16 mouse cellular contexts compared by ENCODE assay signal in the genomic region with DNA sequence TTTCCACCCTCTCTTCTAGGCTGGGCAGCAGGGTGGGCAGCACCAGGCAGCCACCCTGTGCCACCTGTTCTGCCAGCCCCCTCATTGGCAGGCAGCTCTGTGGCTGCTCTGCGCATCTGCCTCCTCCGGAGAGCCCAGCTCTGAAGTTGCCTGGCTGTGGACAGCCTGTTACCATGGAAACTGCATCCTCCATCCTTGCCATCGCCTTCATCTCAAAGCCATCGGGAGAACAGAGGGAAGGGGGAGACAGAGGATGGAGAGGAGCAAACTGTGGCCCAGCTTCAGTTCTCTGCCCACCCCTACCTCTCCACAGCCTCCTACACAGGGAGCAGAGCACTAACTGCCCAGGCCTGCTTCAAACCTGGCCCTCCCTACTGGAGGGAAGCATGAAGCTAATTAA. TPM values are rescaled to one million over a fixed set of nuclear protein-coding genes. Genes with fewer than 3 reads are reported as not detected.
A peak's percentile ranks its signal among the peaks of the same experiment; 100 is the strongest.
DNase-seq lines count a peak whose midpoint lies in the region; ATAC-seq and TF ChIP-seq lines count a peak whose summit lies in the region.
"Had no signal": no experiment of that assay in that cellular context is flagged by ENCODE, and none has a peak within 500 bp of the region (broad histone marks: within the 10 kb centered on the region; RNA-seq: fewer than 3 reads in every experiment).

No protein-coding gene starts in this region.

- no peak for TF ChIP-seq CTCF in left cerebral cortex, adult 2 months (IDR thresholded peaks at IDR 0.05)

- intact Hi-C loops in left cerebral cortex, adult 2 months (cut with DNase I) = no loop called here

- ATAC-seq in forebrain, embryonic 14.5 days = peak; percentile 93
- peak; percentile 84 for ATAC-seq in neural tube, embryonic 14.5 days (ENCODE audit: low read depth)
- ATAC-seq in intestine, embryonic 15.5 days = no peak

- H3K27ac ChIP-seq in forebrain, embryonic 14.5 days (ENCODE audit: low read depth, low read length) = peak overlapping the region; percentile 82
- H3K27ac ChIP-seq in hindbrain, embryonic 10.5 days = peak overlapping the region; percentile 62; the same call in 1 of the 2 replicates
- H3K27ac ChIP-seq in left cerebral cortex, adult 2 months = peak overlapping the region; percentile 97
- peak overlapping the region; percentile 68 for H3K27ac ChIP-seq in neural tube, embryonic 14.5 days (ENCODE audit: low read depth, low read length)
- no peak overlapping the region for H3K27ac ChIP-seq in intestine, embryonic 15.5 days
- H3K27ac ChIP-seq: heart, embryonic 15.5 days had no signal

- H3K36me3 ChIP-seq in forebrain, embryonic 14.5 days (ENCODE audit: control insufficient read depth, insufficient read depth, low read length) = peaks cover 26% of the 10 kb centered on the region
- H3K36me3 ChIP-seq in hindbrain, embryonic 10.5 days = peaks cover 45% of the 10 kb centered on the region
- peaks cover 14% of the 10 kb centered on the region for H3K36me3 ChIP-seq in neural tube, embryonic 14.5 days (ENCODE audit: control insufficient read depth, insufficient read depth, low read length)
- peaks cover 5% of the 10 kb centered on the region; the same call in 1 of the 2 replicates for H3K36me3 ChIP-seq in intestine, embryonic 15.5 days

- H3K9ac ChIP-seq in forebrain, embryonic 14.5 days (ENCODE audit: low read length) = no peak overlapping the region; the same call in 1 of the 2 replicates
- 0 out of 2 replicates have a peak overlapping the region, but pooled peaks have one; percentile 4 for H3K9ac ChIP-seq in neural tube, embryonic 14.5 days (replicated peaks; ENCODE audit: low read depth, low read length)
- H3K9ac ChIP-seq in intestine, embryonic 15.5 days = no peak overlapping the region
- H3K9ac ChIP-seq: heart, embryonic 15.5 days had no signal

- no peaks in the 10 kb centered on the region for H3K9me3 ChIP-seq in forebrain, embryonic 14.5 days (replicated peaks; ENCODE audit: control insufficient read depth, low read length)
- H3K9me3 ChIP-seq in hindbrain, embryonic 10.5 days = no peaks in the 10 kb centered on the region
- H3K9me3 ChIP-seq in neural tube, embryonic 14.5 days (ENCODE audit: control insufficient read depth, low read length) = no peaks in the 10 kb centered on the region
- H3K9me3 ChIP-seq in intestine, embryonic 15.5 days = no peaks in the 10 kb centered on the region
- H3K9me3 ChIP-seq: heart, embryonic 15.5 days; megakaryocyte, embryonic 14.5 days had no signal

- H3K4me1 ChIP-seq in forebrain, embryonic 14.5 days (ENCODE audit: control insufficient read depth, insufficient read depth, low read length) = peaks cover 12% of the 10 kb centered on the region; the same call in 1 of the 2 replicates
- H3K4me1 ChIP-seq in hindbrain, embryonic 10.5 days (replicated peaks) = peaks cover 37% of the 10 kb centered on the region
- peaks cover 12% of the 10 kb centered on the region for H3K4me1 ChIP-seq in neural tube, embryonic 14.5 days (ENCODE audit: control insufficient read depth, insufficient read depth, low read length)
- H3K4me1 ChIP-seq in intestine, embryonic 15.5 days (replicated peaks) = no peaks in the 10 kb centered on the region
- H3K4me1 ChIP-seq: megakaryocyte, embryonic 14.5 days had no signal

- 23% methylated on average over 4 of the region's 4 CpGs for WGBS in forebrain, embryonic 14.5 days
- 67% methylated on average over 4 of the region's 4 CpGs for WGBS in hindbrain, embryonic 10.5 days
- WGBS in neural tube, embryonic 14.5 days = 22% methylated on average over 4 of the region's 4 CpGs
- 80% methylated on average over 4 of the region's 4 CpGs for WGBS in intestine, embryonic 15.5 days

- H3K27me3 ChIP-seq in forebrain, embryonic 14.5 days (replicated peaks; ENCODE audit: control insufficient read depth, insufficient read depth, low read length) = no peaks in the 10 kb centered on the region
- no peaks in the 10 kb centered on the region for H3K27me3 ChIP-seq in hindbrain, embryonic 10.5 days (ENCODE audit: insufficient read depth, poor library complexity, severe bottlenecking)
- no peaks in the 10 kb centered on the region for H3K27me3 ChIP-seq in neural tube, embryonic 14.5 days (ENCODE audit: control insufficient read depth, insufficient read depth, low read length)
- no peaks in the 10 kb centered on the region for H3K27me3 ChIP-seq in intestine, embryonic 15.5 days (replicated peaks)
- H3K27me3 ChIP-seq: heart, embryonic 15.5 days; megakaryocyte, embryonic 14.5 days had no signal

- no peak overlapping the region for H3K4me3 ChIP-seq in forebrain, embryonic 14.5 days (ENCODE audit: low read depth, low read length)
- no peak overlapping the region for H3K4me3 ChIP-seq in hindbrain, embryonic 10.5 days
- no peak overlapping the region for H3K4me3 ChIP-seq in left cerebral cortex, adult 2 months
- no peak overlapping the region for H3K4me3 ChIP-seq in neural tube, embryonic 14.5 days (ENCODE audit: low read depth, low read length)
- H3K4me3 ChIP-seq in intestine, embryonic 15.5 days (replicated peaks) = no peak overlapping the region
- H3K4me3 ChIP-seq: heart, embryonic 15.5 days; megakaryocyte, embryonic 14.5 days had no signal

- peak; percentile 83 for DNase-seq in forebrain, embryonic 14.5 days (ENCODE audit: low spot score)
- DNase-seq in hindbrain, embryonic 10.5 days (ENCODE audit: low spot score) = no peak
- peak; percentile 72 to 78 for DNase-seq in left cerebral cortex, adult 2 months (ENCODE audit: extremely low spot score in 1 of 2, low spot score in 2 of 2)
- DNase-seq in MN1 (ENCODE audit: low spot score) = no peak
- no peak for DNase-seq in adrenal gland, postnatal 36 days
- no peak for DNase-seq in natural killer cell, adult 2 months (ENCODE audit: low spot score in 2 of 2)
- DNase-seq: cerebellum, adult 9-10 months; thymus, postnatal 4 days had no signal

- no peak overlapping the region for H3K4me2 ChIP-seq in forebrain, embryonic 14.5 days (ENCODE audit: low read length)
- no peak overlapping the region for H3K4me2 ChIP-seq in neural tube, embryonic 14.5 days (ENCODE audit: low read depth, low read length)
- H3K4me2 ChIP-seq in intestine, embryonic 15.5 days (replicated peaks) = no peak overlapping the region
- H3K4me2 ChIP-seq: heart, embryonic 15.5 days had no signal

RNA-seq across cellular contexts. Expression of a gene that starts 8.6 kb away (rescaled TPM):
- 6.7 and 10.4 TPM in 2 replicates for polyA plus RNA-seq in forebrain, embryonic 14.5 days (2014; fragmentation: Nextera tagmentation; extraction: Ambion mirVana)
- polyA plus RNA-seq in hindbrain, embryonic 10.5 days (2016; fragmentation: Nextera tagmentation; extraction: Ambion mirVana) = 21.5 and 25.9 TPM in 2 replicates
- 10 to 100 TPM; 57.0 to 60.5 TPM for total RNA-seq in left cerebral cortex, adult 2 months (2021)
- 4.9 and 7.5 TPM in 2 replicates for polyA plus RNA-seq in neural tube, embryonic 14.5 days (2014; fragmentation: Nextera tagmentation; extraction: Ambion mirVana)
- total RNA-seq in adrenal gland, postnatal 36 days (2021) = not detected
- polyA plus RNA-seq in intestine, embryonic 15.5 days (2015; fragmentation: Nextera tagmentation; extraction: Ambion mirVana) = not detected in 2 replicates
- total RNA-seq: adrenal gland, adult 18-20 months had no signal
- polyA plus RNA-seq: heart, embryonic 15.5 days; kidney, embryonic 14.5 days had no signal

RNA-seq across cellular contexts. Expression of a gene that starts 21.3 kb away (rescaled TPM):
- 41.3 and 52.1 TPM in 2 replicates for polyA plus RNA-seq in forebrain, embryonic 14.5 days (2014; fragmentation: Nextera tagmentation; extraction: Ambion mirVana)
- polyA plus RNA-seq in hindbrain, embryonic 10.5 days (2016; fragmentation: Nextera tagmentation; extraction: Ambion mirVana) = 31.3 and 31.6 TPM in 2 replicates
- 10 to 100 TPM; 92.2 to 98.1 TPM for total RNA-seq in left cerebral cortex, adult 2 months (2021)
- polyA plus RNA-seq in neural tube, embryonic 14.5 days (2014; fragmentation: Nextera tagmentation; extraction: Ambion mirVana) = 62.2 and 67.2 TPM in 2 replicates
- total RNA-seq in adrenal gland, postnatal 36 days (2021) = 100 to 1,000 TPM; 109 to 149 TPM
- polyA plus RNA-seq in intestine, embryonic 15.5 days (2015; fragmentation: Nextera tagmentation; extraction: Ambion mirVana) = 52.6 and 59.5 TPM in 2 replicates

RNA-seq across cellular contexts. Expression of a gene that starts 38.1 kb away (rescaled TPM):
- polyA plus RNA-seq in forebrain, embryonic 14.5 days (2014; fragmentation: Nextera tagmentation; extraction: Ambion mirVana) = not detected in 2 replicates
- not detected in 2 replicates for polyA plus RNA-seq in hindbrain, embryonic 10.5 days (2016; fragmentation: Nextera tagmentation; extraction: Ambion mirVana)
- not detected for total RNA-seq in left cerebral cortex, adult 2 months (2021)
- polyA plus RNA-seq in neural tube, embryonic 14.5 days (2014; fragmentation: Nextera tagmentation; extraction: Ambion mirVana) = not detected in 2 replicates
- total RNA-seq in adrenal gland, postnatal 36 days (2021) = not detected
- not detected in 2 replicates for polyA plus RNA-seq in intestine, embryonic 15.5 days (2015; fragmentation: Nextera tagmentation; extraction: Ambion mirVana)
- total RNA-seq: adrenal gland, adult 18-20 months had no signal
- polyA plus RNA-seq: heart, embryonic 15.5 days; kidney, embryonic 14.5 days; limb, embryonic 14.5 days; small intestine, adult 2 months had no signal

Comparison
In these comparisons a context has a peak if more than half of its experiments do, and no peak if none do; other contexts are left out.
1. DNase-seq: peak in forebrain, embryonic 14.5 days (single experiment) and left cerebral cortex, adult 2 months (2 of 2); none in hindbrain, embryonic 10.5 days (single experiment), MN1 (single experiment), adrenal gland, postnatal 36 days (0 of 2) and natural killer cell, adult 2 months (0 of 2).